Mouse (Mus musculus) embryo, embryonic 11.5 days (tissue): ENCODE measurements around the gene Castor1.
"Not testable (repeated sequence)": the region's sequence is repeated elsewhere in the genome, so short reads cannot be mapped to it uniquely, and the experiment has no call there.

Experiments used
- DNase-seq: peaks from one replicate; pipeline ENCODE4 v3.0.0-alpha.2; 2012; ENCODE audit warnings: low read depth, low spot score

The Castor1 gene

GRCm38 (mm10) chr11:4217914-4218629 is at the start of gene Castor1:
Gene Castor1, plus strand, starts transcription at chr11:4218225.
- peak; percentile 69 for DNase-seq

GRCm38 (mm10) chr11:4174586-4174985 is 43.4 kb upstream of the Castor1 start:
- DNase-seq: no peak

GRCm38 (mm10) chr11:4177716-4178115 is 40.3 kb upstream of the Castor1 start:
- no peak for DNase-seq

GRCm38 (mm10) chr11:4182061-4182460 is 36.0 kb upstream of the Castor1 start:
- no peak for DNase-seq

GRCm38 (mm10) chr11:4183511-4183910 is 34.5 kb upstream of the Castor1 start:
- DNase-seq: no peak

- DNase-seq: no peak
Observed at GRCm38 (mm10) chr11:4184251-4184952, 33.6 kb upstream of the Castor1 start.

- DNase-seq: not testable (repeated sequence)
Observed at GRCm38 (mm10) chr11:4185480-4185879, 32.5 kb upstream of the Castor1 start.

GRCm38 (mm10) chr11:4186486-4187317 is 31.3 kb upstream of the Castor1 start, which contains the start of gene Tbc1d10a:
Gene Tbc1d10a, plus strand, starts transcription at chr11:4186789.
- peak; percentile 96 for DNase-seq

- no peak for DNase-seq
Observed at GRCm38 (mm10) chr11:4187318-4187700, 30.7 kb upstream of the Castor1 start.

- DNase-seq: no peak
Observed at GRCm38 (mm10) chr11:4189182-4189581, 28.8 kb upstream of the Castor1 start.

GRCm38 (mm10) chr11:4190677-4191076 is 27.3 kb upstream of the Castor1 start:
- no peak for DNase-seq

GRCm38 (mm10) chr11:4192757-4193156 is 25.3 kb upstream of the Castor1 start:
- DNase-seq: no peak

- no peak for DNase-seq
Observed at GRCm38 (mm10) chr11:4193420-4193819, 24.6 kb upstream of the Castor1 start.

- no peak for DNase-seq
Observed at GRCm38 (mm10) chr11:4195597-4196031, 22.4 kb upstream of the Castor1 start.

- no peak for DNase-seq
Observed at GRCm38 (mm10) chr11:4196636-4197035, 21.4 kb upstream of the Castor1 start.

- no peak for DNase-seq
Observed at GRCm38 (mm10) chr11:4197691-4198090, 20.3 kb upstream of the Castor1 start.

GRCm38 (mm10) chr11:4201981-4202700 is 15.9 kb upstream of the Castor1 start:
- DNase-seq: no peak

- no peak for DNase-seq
Observed at GRCm38 (mm10) chr11:4202995-4203704, 14.9 kb upstream of the Castor1 start.

- DNase-seq: no peak
Observed at GRCm38 (mm10) chr11:4203705-4204074, 14.3 kb upstream of the Castor1 start.

GRCm38 (mm10) chr11:4205097-4205655 is 12.8 kb upstream of the Castor1 start:
- DNase-seq: no peak

GRCm38 (mm10) chr11:4205951-4206350 is 12.1 kb upstream of the Castor1 start:
- no peak for DNase-seq
